ENCODE assay signal across 8 mouse cellular contexts in the genomic region with DNA sequence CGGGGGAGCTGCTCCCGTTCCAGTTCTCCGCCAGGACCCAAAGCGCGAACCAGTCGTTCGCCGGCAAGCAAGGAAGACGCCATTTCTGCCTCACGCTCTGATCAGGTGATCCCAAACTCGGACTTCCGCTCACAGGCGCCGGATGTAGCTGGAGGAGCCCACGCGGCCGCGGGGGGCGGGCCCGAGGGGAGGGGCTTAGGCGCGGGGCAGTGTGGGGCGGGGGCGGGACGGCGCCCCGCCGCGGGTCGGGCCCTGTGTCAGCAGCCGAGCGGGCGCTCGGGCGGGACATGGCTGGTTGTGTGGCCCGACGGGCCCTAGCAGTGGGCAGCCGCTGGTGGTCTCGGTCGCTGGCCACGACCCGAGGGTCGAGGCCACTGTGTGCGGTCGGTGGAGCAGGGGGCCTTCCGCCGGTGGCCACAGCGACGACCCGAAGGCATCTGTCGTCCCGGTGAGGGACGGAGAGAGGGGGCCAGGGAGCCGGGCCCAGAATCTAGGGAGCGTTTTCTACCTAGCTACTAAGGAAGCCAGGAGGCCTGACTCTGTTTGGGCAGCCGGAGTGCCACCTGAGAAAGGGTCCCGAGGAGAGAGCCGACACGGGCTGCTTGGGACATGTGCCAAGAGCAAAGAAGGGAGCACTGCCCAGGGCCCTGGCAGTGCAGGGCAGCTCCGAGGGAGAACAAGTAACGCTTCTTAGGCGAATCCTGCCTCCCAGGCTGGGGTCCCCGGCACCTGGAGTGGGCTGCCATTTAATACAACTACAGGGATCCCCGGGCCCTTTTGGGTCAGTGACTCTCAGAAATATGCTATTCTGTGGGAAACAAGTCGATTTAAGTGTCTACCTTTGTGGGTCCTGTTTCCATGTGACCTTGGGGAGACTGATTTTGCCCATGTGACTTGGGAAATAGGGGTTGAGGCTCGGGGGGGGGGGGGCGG. TPM values are rescaled to one million over a fixed set of nuclear protein-coding genes. Genes with fewer than 3 reads are reported as not detected.
DNase-seq lines count a peak whose midpoint lies in the region; ATAC-seq and TF ChIP-seq lines count a peak whose summit lies in the region.

TSS of gene Tmem199 (minus strand) at position 148 of the 933 bp plus-strand sequence.
TSS of gene Poldip2 (plus strand) at position 169 of the 933 bp plus-strand sequence.

- TF ChIP-seq CTCF in layer of hippocampus, adult 2 months (conservative IDR thresholded peaks at IDR 0.05) = no peak
- no peak for TF ChIP-seq CTCF in lung, embryonic 14.5 days (IDR thresholded peaks at IDR 0.05; ENCODE audit: low read depth)
- TF ChIP-seq CTCF in olfactory bulb, adult 2 months (IDR thresholded peaks at IDR 0.05; ENCODE audit: insufficient read depth, low read depth, low read length) = no peak
- TF ChIP-seq CTCF in thymus, adult 2 months (IDR thresholded peaks at IDR 0.05; ENCODE audit: borderline replicate concordance, control insufficient read depth, extremely low read depth, insufficient read depth, low read length, poor library complexity) = no peak

- peaks cover 0 to 8% of the 10 kb centered on the region in 2 experiments; a peak in 2 of 4 replicates for H3K4me1 ChIP-seq in ES-E14 (ENCODE audit: control insufficient read depth in 2 of 2, insufficient read depth in 2 of 2, low read length in 2 of 2, poor library complexity in 1 of 2)
- H3K4me1 ChIP-seq in forebrain, embryonic 16.5 days (replicated peaks; ENCODE audit: control insufficient read depth, insufficient read depth, low read length) = peaks cover 17% of the 10 kb centered on the region
- 0 out of 2 replicates have a peak, but pooled peaks cover 10% of the 10 kb centered on the region for H3K4me1 ChIP-seq in lung, embryonic 14.5 days (ENCODE audit: insufficient read depth)
- no peaks in the 10 kb centered on the region for H3K4me1 ChIP-seq in olfactory bulb, adult 2 months (ENCODE audit: control insufficient read depth, insufficient read depth, low read length)
- peaks cover 4% of the 10 kb centered on the region for H3K4me1 ChIP-seq in thymus, adult 2 months (replicated peaks; ENCODE audit: control insufficient read depth, insufficient read depth, low read length)

- peak within 1 kb of the TSS; percentile 90 for H3K4me2 ChIP-seq in forebrain, embryonic 16.5 days (ENCODE audit: low read length)
- H3K4me2 ChIP-seq in lung, embryonic 14.5 days = peak within 1 kb of the TSS; percentile 74

- peak; percentile 92 for TF ChIP-seq POLR2A in olfactory bulb, adult 2 months (IDR thresholded peaks at IDR 0.05; ENCODE audit: insufficient read depth, low read depth, low read length)
- peak; percentile 89 for TF ChIP-seq POLR2A in thymus, adult 2 months (IDR thresholded peaks at IDR 0.05; ENCODE audit: control insufficient read depth, extremely low read depth, insufficient read depth, low read length, poor library complexity)

- in situ Hi-C loops in ES-E14 (cut with MboI; ENCODE audit: low sequenced_read_pairs in 2 of 2, unreplicated experiment in 2 of 2) = no loop called here

- H3K27me3 ChIP-seq in forebrain, embryonic 16.5 days (replicated peaks; ENCODE audit: control insufficient read depth, insufficient read depth, low read length) = no peaks in the 10 kb centered on the region
- no peaks in the 10 kb centered on the region for H3K27me3 ChIP-seq in lung, embryonic 14.5 days (ENCODE audit: insufficient read depth, low read length)
- H3K27me3 ChIP-seq in thymus, adult 2 months (ENCODE audit: control insufficient read depth, insufficient read depth, low read length) = no peaks in the 10 kb centered on the region

- peak within 1 kb of the TSS; percentile 82 to 93 for H3K4me3 ChIP-seq in ES-E14 (ENCODE audit: insufficient read depth in 1 of 2, low read depth in 1 of 2, low read length in 2 of 2, poor library complexity in 1 of 2, severe bottlenecking in 1 of 2)
- H3K4me3 ChIP-seq in forebrain, embryonic 16.5 days (replicated peaks; ENCODE audit: low read length) = peak within 1 kb of the TSS; percentile 74
- H3K4me3 ChIP-seq in layer of hippocampus, adult 2 months = peak within 1 kb of the TSS; percentile 85
- H3K4me3 ChIP-seq in lung, embryonic 14.5 days (ENCODE audit: low read depth, low read length) = peak within 1 kb of the TSS; percentile 93
- peak within 1 kb of the TSS; percentile 100 for H3K4me3 ChIP-seq in olfactory bulb, adult 2 months (ENCODE audit: insufficient read depth, low read depth, low read length)
- H3K4me3 ChIP-seq in thymus, adult 2 months (ENCODE audit: control insufficient read depth, insufficient read depth, low read length) = peak within 1 kb of the TSS; percentile 93

- peaks cover 33% of the 10 kb centered on the region for H3K36me3 ChIP-seq in ES-E14 (ENCODE audit: control insufficient read depth, insufficient read depth, low read length, poor library complexity, severe bottlenecking)
- peaks cover 24% of the 10 kb centered on the region for H3K36me3 ChIP-seq in forebrain, embryonic 16.5 days (ENCODE audit: control insufficient read depth, insufficient read depth)
- peaks cover 54% of the 10 kb centered on the region for H3K36me3 ChIP-seq in lung, embryonic 14.5 days (ENCODE audit: insufficient read depth)
- peaks cover 12% of the 10 kb centered on the region for H3K36me3 ChIP-seq in thymus, adult 2 months (ENCODE audit: control insufficient read depth, insufficient read depth, low read length)

- intact Hi-C loops in heart, postnatal 36 days (cut with DNase I) = loop anchor here (2.0 kb wide), 1 partner anchor 19 kb away; no protein-coding TSS in a partner anchor

- no peaks in the 10 kb centered on the region for H3K9me3 ChIP-seq in ES-E14 (ENCODE audit: control insufficient read depth, insufficient read depth, low read depth, low read length)
- H3K9me3 ChIP-seq in forebrain, embryonic 16.5 days (ENCODE audit: control insufficient read depth, low read length) = no peaks in the 10 kb centered on the region
- no peaks in the 10 kb centered on the region for H3K9me3 ChIP-seq in lung, embryonic 14.5 days (ENCODE audit: low read depth, low read length)

- H3K27ac ChIP-seq in ES-E14 (ENCODE audit: insufficient read depth, low read depth, low read length, poor library complexity, severe bottlenecking) = peak within 1 kb of the TSS; percentile 70
- H3K27ac ChIP-seq in forebrain, embryonic 16.5 days (ENCODE audit: low read length) = peak within 1 kb of the TSS; percentile 62
- H3K27ac ChIP-seq in layer of hippocampus, adult 2 months = peak within 1 kb of the TSS; percentile 96
- H3K27ac ChIP-seq in lung, embryonic 14.5 days (ENCODE audit: low read depth) = peak within 1 kb of the TSS; percentile 68
- peak within 1 kb of the TSS; percentile 90 for H3K27ac ChIP-seq in olfactory bulb, adult 2 months (ENCODE audit: insufficient read depth, low read depth, low read length)
- no peak within 1 kb of the TSS for H3K27ac ChIP-seq in thymus, adult 2 months (ENCODE audit: control insufficient read depth, insufficient read depth, low read length)

- peak; percentile 98 for ATAC-seq in forebrain, embryonic 16.5 days
- peak; percentile 98 for ATAC-seq in lung, embryonic 14.5 days (ENCODE audit: insufficient read depth)

- peak; percentile 89 for DNase-seq in ES-E14 (ENCODE audit: low read depth, low spot score)
- peak; percentile 88 for DNase-seq in cerebellum, adult 11-12 months
- peak; percentile 87 to 89 for DNase-seq in heart, postnatal 36 days
- peak; percentile 89 to 90 for DNase-seq in layer of hippocampus, adult 2 months (ENCODE audit: low spot score in 2 of 2)
- DNase-seq in lung, embryonic 14.5 days = peak; percentile 97
- DNase-seq in thymus, adult 2 months = peak; percentile 88

- WGBS in forebrain, embryonic 16.5 days = under 1% methylated on average over 62 of the region's 67 CpGs
- WGBS in lung, embryonic 14.5 days = under 1% methylated on average over 66 of the region's 67 CpGs
- WGBS in olfactory bulb, adult 2 months = under 1% methylated on average over 61 of the region's 67 CpGs
- WGBS in thymus, adult 2 months = under 1% methylated on average over 67 of the region's 67 CpGs

- H3K9ac ChIP-seq in ES-E14 (ENCODE audit: insufficient read depth, low read depth, low read length, poor library complexity, severe bottlenecking) = peak within 1 kb of the TSS; percentile 99
- peak within 1 kb of the TSS; percentile 85 for H3K9ac ChIP-seq in forebrain, embryonic 16.5 days (replicated peaks; ENCODE audit: low read depth, low read length)
- H3K9ac ChIP-seq in lung, embryonic 14.5 days = peak within 1 kb of the TSS; percentile 96

TF ChIP-seq in ES-E14, 5 proteins besides CTCF, POLR2A, EP300 and RAD21:
- TF ChIP-seq HCFC1 (IDR thresholded peaks at IDR 0.05; ENCODE audit: borderline replicate concordance, insufficient read depth, low read length) (peak; percentile 78), MAFK (IDR thresholded peaks at IDR 0.05; ENCODE audit: insufficient read depth, low read depth, low read length) (no peak)
TF ChIP-seq in ES-E14: peak in this region for 1.

RNA-seq across cellular contexts. Expression of gene Tmem199, which starts in this region (rescaled TPM):
- 73.1 and 73.8 TPM in 2 replicates for total RNA-seq in ES-E14 (2012; rRNA removed)
- 78.8 and 86.3 TPM in 2 replicates for polyA plus RNA-seq in forebrain, embryonic 16.5 days (2015; fragmentation: Nextera tagmentation; extraction: Ambion mirVana)
- 10 to 100 TPM in 1 of 2 experiments, 1 to 10 TPM in 1; 9.4 to 10.3 TPM for total RNA-seq in heart, postnatal 36 days (2021)
- 10 to 100 TPM; 44.2 to 45.7 TPM for total RNA-seq in layer of hippocampus, adult 2 months (2021)
- polyA plus RNA-seq in lung, embryonic 14.5 days (2014; fragmentation: Nextera tagmentation; extraction: Ambion mirVana) = 47.0 and 53.3 TPM in 2 replicates
- polyA plus RNA-seq in olfactory bulb, adult 2 months (2012; ENCODE audit: insufficient read depth, insufficient read length, low replicate concordance, missing spikeins) = not detected in 2 replicates
- 13.5 and 17.3 TPM in 2 replicates for polyA plus RNA-seq in thymus, adult 2 months (2012; rRNA removed)

RNA-seq across cellular contexts. Expression of gene Poldip2, which starts in this region (rescaled TPM):
- 88.3 and 88.5 TPM in 2 replicates for total RNA-seq in ES-E14 (2012; rRNA removed)
- polyA plus RNA-seq in forebrain, embryonic 16.5 days (2015; fragmentation: Nextera tagmentation; extraction: Ambion mirVana) = 209 and 214 TPM in 2 replicates
- 100 to 1,000 TPM; 151 to 156 TPM for total RNA-seq in heart, postnatal 36 days (2021)
- 100 to 1,000 TPM; 121 to 122 TPM for total RNA-seq in layer of hippocampus, adult 2 months (2021)
- polyA plus RNA-seq in lung, embryonic 14.5 days (2014; fragmentation: Nextera tagmentation; extraction: Ambion mirVana) = 148 and 153 TPM in 2 replicates
- polyA plus RNA-seq in olfactory bulb, adult 2 months (2012; ENCODE audit: insufficient read depth, insufficient read length, low replicate concordance, missing spikeins) = not detected in 2 replicates
- 41.3 and 43.6 TPM in 2 replicates for polyA plus RNA-seq in thymus, adult 2 months (2012; rRNA removed)
